Mouse (Mus musculus) mammary gland, adult 2 months (tissue): Measurements from ENCODE around the gene Gucd1. TPM values are rescaled to one million over a fixed set of nuclear protein-coding genes. Genes with fewer than 3 reads are reported as not detected.

Experiments used
- polyA plus RNA-seq: library from polyadenylated mRNA; depleted of rRNA; stranded (reverse); fragments of >200 nt; gene quantifications from 2 replicates; pipeline ENCODE4 v1.2.3, GENCODE M21; 2012; ENCODE audit warnings: low replicate concordance; rRNA removed

The Gucd1 gene
- polyA plus RNA-seq: 114 and 129 TPM in 2 replicates

DNA sequence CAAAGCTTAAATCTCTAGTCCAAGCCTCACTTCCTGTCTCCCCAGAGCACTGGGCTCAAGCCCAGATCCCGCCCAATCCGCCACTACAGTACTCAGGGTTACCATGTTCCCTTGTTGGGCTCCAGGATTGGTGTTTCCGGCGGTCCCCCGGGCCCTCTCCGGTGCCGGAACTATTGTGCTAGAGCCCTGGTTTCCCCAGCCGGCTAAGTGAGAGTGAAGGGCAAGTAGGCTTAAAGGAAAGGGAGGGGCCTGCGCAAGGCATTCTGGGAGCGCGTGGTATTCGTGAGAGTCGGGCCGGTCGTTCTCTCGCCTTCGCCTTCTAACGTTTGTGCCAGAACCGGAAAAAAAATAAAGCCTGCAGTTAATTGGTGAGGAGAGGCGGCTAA is at the start of gene Gucd1:
Gene Gucd1 (minus strand): TSS at position 215 of the 386 bp plus-strand sequence.

DNA sequence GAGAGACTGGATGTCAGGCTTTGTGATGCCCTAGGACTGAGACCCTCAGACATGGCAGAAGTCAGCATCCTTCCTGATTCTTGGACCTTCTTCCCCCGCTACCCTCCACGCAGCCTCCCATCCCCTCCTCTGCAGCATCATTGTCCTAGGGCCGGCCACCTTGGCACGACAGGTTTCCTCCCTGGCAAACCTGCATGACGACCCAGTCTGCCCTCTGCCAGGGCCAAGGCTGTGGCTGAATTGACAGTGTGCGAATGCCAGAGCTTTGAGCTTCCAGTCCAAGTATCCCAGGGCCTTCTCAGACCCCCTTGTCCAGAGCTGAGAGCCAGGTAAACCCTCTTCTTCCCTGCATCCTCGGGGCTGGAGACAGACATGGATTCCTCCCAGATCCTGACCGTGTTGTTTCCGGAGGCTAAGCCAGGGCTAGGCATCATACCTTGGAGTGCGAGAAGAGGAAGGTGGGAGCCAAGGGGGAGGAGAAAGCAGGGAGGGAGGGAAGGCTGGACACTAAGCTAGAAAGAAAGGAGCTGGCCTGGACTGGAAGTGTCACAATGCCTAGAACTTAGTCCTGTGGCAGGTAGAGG is 43.4 kb upstream of the Gucd1 start, which contains the start of gene Ggt1:
Gene Ggt1 (plus strand): TSS at position 534 of the 584 bp plus-strand sequence.

DNA sequence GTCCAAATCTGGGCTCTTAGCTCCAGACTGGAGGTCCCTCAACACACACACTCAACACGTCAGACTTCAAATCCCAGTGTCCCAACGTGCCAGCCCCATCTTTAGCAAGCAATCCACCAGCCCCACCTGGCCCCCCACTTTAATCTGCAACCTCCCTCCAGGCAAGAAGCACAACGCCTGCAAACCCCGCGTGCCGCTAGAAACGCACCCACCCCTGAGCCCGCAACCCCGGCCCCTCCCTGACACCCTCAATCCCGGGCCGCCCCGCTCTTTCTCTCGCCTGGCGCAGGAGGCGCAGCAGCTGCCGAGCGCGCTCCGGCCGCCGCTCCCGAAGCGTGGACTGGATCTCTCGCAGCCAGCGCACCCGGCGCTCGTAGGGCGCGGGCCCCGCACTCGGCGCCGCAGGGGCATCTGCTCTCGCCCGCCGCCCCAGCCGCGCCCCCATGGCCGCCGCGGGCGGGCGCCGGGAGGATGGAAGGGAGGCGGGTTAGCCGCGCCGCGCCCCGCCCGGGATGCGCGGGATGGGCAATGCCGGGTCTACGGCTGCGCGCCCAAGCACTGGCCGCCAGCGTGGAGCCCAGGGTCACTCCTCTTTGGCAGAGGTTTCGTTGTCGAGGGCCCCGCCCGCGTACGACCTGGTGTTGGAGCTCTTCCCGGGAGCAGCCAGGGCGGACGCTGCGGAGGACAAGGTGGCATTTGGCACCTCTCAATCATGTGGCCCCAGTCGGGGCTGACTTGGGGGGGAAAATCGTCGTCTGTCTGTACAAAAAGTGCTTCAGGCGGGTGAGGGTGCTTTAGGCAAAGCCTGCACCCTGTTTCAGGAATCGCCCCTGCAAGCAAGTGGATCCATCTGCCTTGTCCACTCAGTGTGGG is 42.1 kb upstream of the Gucd1 start, which contains the start of gene Lrrc75b:
Gene Lrrc75b (minus strand): TSS at position 655 of the 873 bp plus-strand sequence.

DNA sequence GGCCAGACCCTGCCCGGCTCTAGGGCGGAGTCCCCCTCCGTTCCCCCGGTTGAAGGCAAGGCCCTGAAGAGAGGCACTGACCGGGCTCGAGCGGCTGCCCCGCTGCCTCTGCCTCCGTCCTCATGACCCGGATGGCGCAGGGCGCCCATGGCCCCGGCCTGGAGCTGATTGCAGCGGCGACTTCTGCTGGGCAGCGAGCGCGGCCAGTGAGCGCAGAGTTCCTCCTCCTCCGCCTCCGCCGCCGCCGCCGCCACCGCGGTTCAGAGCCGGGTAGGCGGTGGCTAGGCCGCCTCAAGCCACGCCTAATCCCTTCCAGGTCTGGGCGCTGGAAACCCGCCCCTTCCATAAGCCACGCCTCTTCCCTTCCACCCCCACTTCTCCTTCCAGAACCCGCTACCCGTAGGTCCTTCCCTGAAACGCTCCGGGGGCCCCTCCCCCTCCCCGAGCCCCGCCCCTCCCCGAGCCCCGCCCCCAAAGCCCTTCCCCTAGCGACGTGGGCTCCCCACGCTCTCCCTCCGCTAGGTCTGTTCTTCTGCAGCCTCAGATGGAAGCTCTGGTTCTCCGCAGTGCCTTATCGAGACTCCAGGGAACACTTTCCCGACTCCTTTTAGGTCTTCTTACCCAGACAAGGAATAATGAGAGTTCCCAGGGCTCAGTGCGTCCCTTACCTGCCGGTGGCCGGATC is 557 bp downstream of the Gucd1 start, which contains the start of gene Snrpd3:
Gene Snrpd3 (plus strand): TSS at position 479 of the 685 bp plus-strand sequence.

DNA sequence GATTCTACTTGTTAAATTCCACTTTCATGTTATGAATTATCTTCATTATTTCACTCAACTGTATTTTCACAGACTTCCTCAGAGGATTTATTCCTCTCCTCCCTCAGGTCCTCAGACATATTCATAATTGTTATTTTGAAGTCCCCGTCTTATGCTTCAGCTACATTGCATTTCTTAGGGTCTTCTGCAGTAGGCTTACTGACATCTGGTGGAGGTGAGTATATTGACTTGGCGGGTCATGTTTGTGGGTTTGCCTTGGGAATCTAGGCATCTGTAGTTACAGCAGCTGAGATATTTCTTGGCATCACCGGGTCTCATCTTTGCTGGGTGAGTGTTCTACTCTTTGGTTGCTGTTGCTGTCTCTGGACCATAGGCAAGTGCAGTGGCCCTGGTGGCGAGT is 116.8 kb downstream of the Gucd1 start, which contains the start of gene Upb1:
Gene Upb1 (plus strand): TSS at position 158 of the 400 bp plus-strand sequence.

DNA sequence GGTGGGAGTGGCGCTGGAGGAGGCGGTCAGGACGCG is 201.1 kb downstream of the Gucd1 start, which contains the start of gene Adora2a:
Gene Adora2a (plus strand): TSS at position 6 of the 36 bp plus-strand sequence.

Other genes with a start within 250 kb of the Gucd1 start
- 21.5 and 40.6 TPM in 2 replicates for gene Adora2a, start 201.1 kb downstream of the Gucd1 start, polyA plus RNA-seq
- 1.4 and 1.7 TPM in 2 replicates for gene Upb1, start 116.9 kb downstream of the Gucd1 start, polyA plus RNA-seq
- 6.3 and 11.6 TPM in 2 replicates for gene Snrpd3, start 421 bp downstream of the Gucd1 start, polyA plus RNA-seq
- 5.1 and 7.0 TPM in 2 replicates for gene Lrrc75b, start 42.4 kb upstream of the Gucd1 start, polyA plus RNA-seq
- 21.5 and 25.4 TPM in 2 replicates for gene Ggt1, start 43.6 kb upstream of the Gucd1 start, polyA plus RNA-seq
- gene Ggt5, start 71.4 kb upstream of the Gucd1 start, polyA plus RNA-seq: 110 and 156 TPM in 2 replicates
- gene Susd2, start 126.0 kb upstream of the Gucd1 start, polyA plus RNA-seq: 20.4 and 23.4 TPM in 2 replicates
- gene Cabin1, start 246.4 kb upstream of the Gucd1 start, polyA plus RNA-seq: 44.9 and 71.1 TPM in 2 replicates